8 mouse cellular contexts compared by ENCODE assay signal in the genomic region with DNA sequence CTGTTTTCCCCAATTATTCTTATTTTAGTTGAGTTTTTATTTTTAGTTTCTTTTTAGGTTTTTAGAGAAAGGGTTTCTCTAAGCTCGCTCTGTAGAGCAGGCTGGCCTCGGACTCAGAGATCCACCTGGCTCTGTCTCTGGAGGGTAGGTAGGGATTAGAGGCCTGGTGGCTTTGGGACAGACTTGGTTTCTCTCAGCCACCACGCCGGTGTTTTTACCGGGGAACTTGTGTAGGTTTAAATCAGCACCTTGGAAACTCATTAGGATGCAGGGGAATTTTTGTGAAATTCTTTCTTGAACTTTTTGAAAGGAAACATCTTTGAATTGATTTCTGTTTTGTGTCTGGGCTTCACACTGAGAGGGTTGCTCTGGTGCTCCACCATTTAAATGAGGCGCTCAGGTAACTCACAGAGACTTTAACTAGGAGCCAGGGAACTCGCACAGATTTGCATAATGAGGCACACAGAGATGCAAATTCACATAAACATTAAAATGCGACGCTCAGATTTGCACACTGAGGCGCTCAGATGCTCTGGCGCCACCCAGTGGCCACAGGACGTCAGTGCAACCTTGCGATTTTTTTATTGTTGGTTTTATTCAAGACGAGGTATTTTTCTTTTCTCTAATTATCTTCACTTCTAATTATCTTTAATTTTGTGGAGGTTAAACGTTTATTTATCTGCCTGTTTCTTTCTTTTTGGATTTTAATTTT. TPM values are rescaled to one million over a fixed set of nuclear protein-coding genes. Genes with fewer than 3 reads are reported as not detected.
DNase-seq lines count a peak whose midpoint lies in the region; TF ChIP-seq lines count a peak whose summit lies in the region.
"Not testable (repeated sequence)": the region's sequence is repeated elsewhere in the genome, so short reads cannot be mapped to it uniquely, and the experiment has no call there.

No protein-coding gene starts in this region.

- 54% methylated on average over 15 of the region's 15 CpGs for WGBS in heart, embryonic 10.5 days

- peak; percentile 96 for DNase-seq in CH12.LX (ENCODE audit: extremely low read depth)
- peak; percentile 66 for DNase-seq in embryo, embryonic 9.5 days (ENCODE audit: extremely low spot score)
- DNase-seq in heart, embryonic 10.5 days (ENCODE audit: low spot score) = peak; percentile 89
- DNase-seq in kidney, postnatal 4 days = peak; percentile 77 to 82
- peak; percentile 73 for DNase-seq in lung, postnatal 36 days
- peak; percentile 91 for DNase-seq in right cerebral cortex, adult 18-20 months
- DNase-seq in urinary bladder, adult 2 months (ENCODE audit: low spot score) = peak; percentile 46

- peaks cover 5 to 37% of the 10 kb centered on the region in 2 experiments for H3K4me1 ChIP-seq in CH12.LX (ENCODE audit: control insufficient read depth in 1 of 2, insufficient read depth in 2 of 2)
- H3K4me1 ChIP-seq in bone marrow macrophage, adult 2 months (ENCODE audit: control insufficient read depth, insufficient read depth, low read length); heart, embryonic 10.5 days: not testable (repeated sequence)

- dilution Hi-C loops in CH12.LX (cut with MboI; ENCODE audit: extremely low pct_ligation_motif_present, extremely low pct_unique_long_range_greater_than_20kb, low sequenced_read_pairs) = not testable (repeated sequence)

- not testable (repeated sequence) for TF ChIP-seq RAD21 in CH12.LX (IDR thresholded peaks at IDR 0.05; ENCODE audit: low read depth, low read length)

- peak overlapping the region; percentile 12; the same call in 1 of the 2 replicates for H3K27ac ChIP-seq in CH12.LX (ENCODE audit: insufficient read depth, low read depth)
- H3K27ac ChIP-seq in bone marrow macrophage, adult 2 months (ENCODE audit: insufficient read depth, low read depth, low read length); heart, embryonic 10.5 days: not testable (repeated sequence)

- H3K9me3 ChIP-seq in CH12.LX (replicated peaks; ENCODE audit: low read length) = peaks cover 18% of the 10 kb centered on the region
- peaks cover 36% of the 10 kb centered on the region for H3K9me3 ChIP-seq in heart, embryonic 10.5 days

- TF ChIP-seq EP300 in CH12.LX (IDR thresholded peaks at IDR 0.05; ENCODE audit: low read length) = not testable (repeated sequence)

- H3K4me3 ChIP-seq in CH12.LX (replicated peaks in 1 of 3; ENCODE audit: low read depth in 2 of 3, low read length in 2 of 3, poor library complexity in 1 of 3); bone marrow macrophage, adult 2 months (ENCODE audit: insufficient read depth, low read length); heart, embryonic 10.5 days: not testable (repeated sequence)

- H3K9ac ChIP-seq in CH12.LX (ENCODE audit: insufficient read depth, low read depth) = 0 out of 2 replicates have a peak overlapping the region, but pooled peaks have one; percentile 0

- in situ Hi-C loops in CH12.LX (cut with MboI; ENCODE audit: low pct_ligation_motif_present, low pct_unique_long_range_greater_than_20kb, low sequenced_read_pairs) = not testable (repeated sequence)

- H3K27me3 ChIP-seq in CH12.LX (replicated peaks); heart, embryonic 10.5 days (ENCODE audit: insufficient read depth, poor library complexity, severe bottlenecking): not testable (repeated sequence)

- peak overlapping the region; percentile 25; the same call in 1 of the 2 replicates for H3K4me2 ChIP-seq in CH12.LX (ENCODE audit: insufficient read depth, low read depth, poor library complexity, severe bottlenecking)

- TF ChIP-seq POLR2A in CH12.LX (IDR thresholded peaks at IDR 0.05; ENCODE audit: low read depth, low read length); bone marrow macrophage, adult 2 months (IDR thresholded peaks at IDR 0.05; ENCODE audit: borderline replicate concordance, low read depth, low read length): not testable (repeated sequence)

- H3K79me2 ChIP-seq in CH12.LX (replicated peaks; ENCODE audit: control insufficient read depth, extremely low read depth, insufficient read depth, poor library complexity, severe bottlenecking) = peaks cover 34% of the 10 kb centered on the region

- TF ChIP-seq CTCF in CH12.LX (conservative IDR thresholded peaks at IDR 0.05 in 1 of 2, IDR thresholded peaks at IDR 0.05 in 1 of 2; ENCODE audit: low read depth in 2 of 2, low read length in 2 of 2) = not testable (repeated sequence)
- TF ChIP-seq CTCF in bone marrow macrophage, adult 2 months (IDR thresholded peaks at IDR 0.05; ENCODE audit: low read depth, low read length) = peak; percentile 96

- peaks cover 27 to 38% of the 10 kb centered on the region in 2 experiments for H3K36me3 ChIP-seq in CH12.LX (replicated peaks in 1 of 2; ENCODE audit: control insufficient read depth in 1 of 2, insufficient read depth in 1 of 2, low read length in 1 of 2)
- H3K36me3 ChIP-seq in heart, embryonic 10.5 days = peaks cover 34% of the 10 kb centered on the region

RNA-seq across cellular contexts. Expression of gene Gm21887, which starts 12.4 kb away (rescaled TPM):
- total RNA-seq in CH12.LX (2012; rRNA removed) (288 and 398 TPM in 2 replicates), CH12.LX (2014; rRNA removed) (60.4 and 62.0 TPM in 2 replicates)
- 606 and 724 TPM in 2 replicates for polyA plus RNA-seq in CH12.LX (2012; ENCODE audit: insufficient read length, low read depth)
- polyA plus RNA-seq in bone marrow macrophage, adult 2 months (2012; ENCODE audit: insufficient read depth, insufficient read length, missing spikeins) = 94.6 and 113 TPM in 2 replicates
- 121 and 172 TPM in 2 replicates for polyA plus RNA-seq in heart, embryonic 10.5 days (2016; fragmentation: Nextera tagmentation; extraction: Ambion mirVana)
- polyA plus RNA-seq in urinary bladder, adult 2 months (2012; rRNA removed) = 220 and 239 TPM in 2 replicates

Comparison
In these comparisons a context has a peak if more than half of its experiments do, and no peak if none do; other contexts are left out.
1. DNase-seq: peak in every context shown above with its lines; median percentile 96 in CH12.LX; 91 in right cerebral cortex, adult 18-20 months; 89 in heart, embryonic 10.5 days; 80 in kidney, postnatal 4 days; 73 in lung, postnatal 36 days; 66 in embryo, embryonic 9.5 days; 46 in urinary bladder, adult 2 months.